Mouse (Mus musculus) myocyte (in vitro differentiated cells): ENCODE data around the gene Cyth2.

Experiments
- MAX ChIP-seq: IDR thresholded peaks from one replicate; pipeline ENCODE4 v1.6.1; 2011; ENCODE audit warnings: low read depth, mild to moderate bottlenecking, control low read depth
- POLR2A ChIP-seq: IDR thresholded peaks from one replicate; pipeline ENCODE4 v1.6.1; 2011; ENCODE audit warnings: low read depth, mild to moderate bottlenecking, control low read depth, moderate library complexity; ENCODE audit not compliant: insufficient read length
- POLR2AphosphoS2 ChIP-seq: IDR thresholded peaks from one replicate; pipeline ENCODE4 v1.6.1; 2011; ENCODE audit warnings: low read depth, control low read depth; ENCODE audit not compliant: insufficient read length
- TCF12 ChIP-seq: IDR thresholded peaks from one replicate; pipeline ENCODE4 v1.6.1; 2011; ENCODE audit warnings: mild to moderate bottlenecking, control low read depth; ENCODE audit not compliant: poor library complexity, insufficient read depth, severe bottlenecking

GRCm38 (mm10) chr7:45814841-45815240 is 460 bp upstream of the Cyth2 start:
- TF ChIP-seq POLR2A, result no peak
- no peak for TF ChIP-seq POLR2AphosphoS2
- no peak for TF ChIP-seq MAX
- no peak for TF ChIP-seq TCF12
